Mouse (Mus musculus) hindbrain, embryonic 10.5 days (tissue): Measurements from ENCODE around the gene Tcte2. TPM values are rescaled to one million over a fixed set of nuclear protein-coding genes. Genes with fewer than 3 reads are reported as not detected.
A peak's percentile ranks its signal among the peaks of the same experiment; 100 is the strongest.

Experiments used
- DNase-seq: peaks from one replicate; pipeline ENCODE4 v3.0.0-alpha.2; 2017; ENCODE audit warnings: low spot score
- H3K27ac ChIP-seq: fragments of 300-500 bp; sonication (generic); 2 replicates; pipeline ENCODE4 v1.5.1; 2016; ENCODE audit warnings: mild to moderate bottlenecking, moderate library complexity
- H3K27me3 ChIP-seq: fragments of 300-500 bp; sonication (generic); 2 replicates; pipeline ENCODE4 v1.6.1; 2016; ENCODE audit warnings: mild to moderate bottlenecking; ENCODE audit not compliant: poor library complexity, insufficient read depth, severe bottlenecking
- H3K36me3 ChIP-seq: fragments of 300-500 bp; sonication (generic); 2 replicates; pipeline ENCODE4 v1.6.1; 2016; ENCODE audit warnings: mild to moderate bottlenecking, moderate library complexity
- H3K4me1 ChIP-seq: fragments of 300-500 bp; sonication (generic); replicated peaks from 2 replicates; pipeline ENCODE4 v1.6.1; 2016; ENCODE audit warnings: mild to moderate bottlenecking
- H3K4me3 ChIP-seq: fragments of 300-500 bp; sonication (generic); 2 replicates; pipeline ENCODE4 v1.5.1; 2016; ENCODE audit warnings: mild to moderate bottlenecking, moderate library complexity
- H3K9me3 ChIP-seq: fragments of 300-500 bp; sonication (generic); 2 replicates; pipeline ENCODE4 v1.6.1; 2016; ENCODE audit warnings: mild to moderate bottlenecking, moderate library complexity
- WGBS: fragments of 180-500 bp; shearing (Covaris S2); methylation state at CpG from one replicate; pipeline ENCODE4 v1.1.7; 2016; 5-methylcytosine and 5-hydroxymethylcytosine counted together
- polyA plus RNA-seq: library from polyadenylated mRNA; unstranded; fragments of >200 nt; fragmentation: Nextera tagmentation; extraction: Ambion mirVana; gene quantifications from 2 replicates; pipeline ENCODE4 v1.2.1, GENCODE M21; 2016

Gene Tcte2
- polyA plus RNA-seq, 1 experiment from 2014 or later: 7.5 TPM

GRCm38 (mm10) chr17:13671732-13672131 lies 89.9 kb downstream of the Tcte2 start:
- H3K4me1 ChIP-seq: peaks cover 69% of the 10 kb centered on the region
- no peak overlapping the region for H3K27ac ChIP-seq
- 52% methylated on average over 4 of the region's 4 CpGs for WGBS
- H3K9me3 ChIP-seq: no peaks in the 10 kb centered on the region
- no peak for DNase-seq
- H3K27me3 ChIP-seq: 0 out of 2 replicates have a peak, but pooled peaks cover 6% of the 10 kb centered on the region
- H3K4me3 ChIP-seq: no peak overlapping the region
- no peaks in the 10 kb centered on the region for H3K36me3 ChIP-seq

GRCm38 (mm10) chr17:13670227-13670626 lies 91.4 kb downstream of the Tcte2 start:
- DNase-seq: no peak
- Histone ChIP-seq H3K36me3 (no peaks in the 10 kb centered on the region), H3K27me3 (0 out of 2 replicates have a peak, but pooled peaks cover 6% of the 10 kb centered on the region), H3K9me3 (no peaks in the 10 kb centered on the region), H3K4me1 (peaks cover 67% of the 10 kb centered on the region), H3K27ac (peak overlapping the region; percentile 90), H3K4me3 (no peak overlapping the region)

- DNase-seq: no peak
- peak overlapping the region; percentile 90 for H3K27ac ChIP-seq
- H3K9me3 ChIP-seq: no peaks in the 10 kb centered on the region
- H3K27me3 ChIP-seq: no peaks in the 10 kb centered on the region
- peak overlapping the region; percentile 34; the same call in 1 of the 2 replicates for H3K4me3 ChIP-seq
- H3K4me1 ChIP-seq: peaks cover 62% of the 10 kb centered on the region
- no peaks in the 10 kb centered on the region for H3K36me3 ChIP-seq
- 33% methylated on average over 8 of the region's 8 CpGs for WGBS
Measured at GRCm38 (mm10) chr17:13669206-13669605, 92.4 kb downstream of the Tcte2 start.

GRCm38 (mm10) chr17:13668052-13669015 lies 93.3 kb downstream of the Tcte2 start:
- H3K4me3 ChIP-seq: peak overlapping the region; percentile 34
- no peaks in the 10 kb centered on the region for H3K27me3 ChIP-seq
- WGBS: 8% methylated on average over 16 of the region's 16 CpGs
- no peaks in the 10 kb centered on the region for H3K9me3 ChIP-seq
- peak; percentile 60 for DNase-seq
- peak overlapping the region; percentile 90 for H3K27ac ChIP-seq
- no peaks in the 10 kb centered on the region for H3K36me3 ChIP-seq
- H3K4me1 ChIP-seq: peaks cover 69% of the 10 kb centered on the region

GRCm38 (mm10) chr17:13667006-13667405 lies 94.6 kb downstream of the Tcte2 start:
- Histone ChIP-seq H3K27ac (peak overlapping the region; percentile 90), H3K36me3 (no peaks in the 10 kb centered on the region), H3K27me3 (no peaks in the 10 kb centered on the region), H3K4me3 (no peak overlapping the region), H3K4me1 (peaks cover 80% of the 10 kb centered on the region), H3K9me3 (no peaks in the 10 kb centered on the region)
- no peak for DNase-seq
- WGBS: 38% methylated on average over 3 of the region's 3 CpGs

GRCm38 (mm10) chr17:13665731-13666130 lies 95.9 kb downstream of the Tcte2 start:
- Histone ChIP-seq H3K27ac (no peak overlapping the region), H3K36me3 (no peaks in the 10 kb centered on the region), H3K9me3 (no peaks in the 10 kb centered on the region), H3K4me1 (peaks cover 71% of the 10 kb centered on the region), H3K27me3 (no peaks in the 10 kb centered on the region), H3K4me3 (no peak overlapping the region)
- WGBS: 78% methylated on average over 1 of the region's 1 CpGs
- no peak for DNase-seq

GRCm38 (mm10) chr17:13663386-13664166 lies 98.0 kb downstream of the Tcte2 start:
- H3K4me3 ChIP-seq: no peak overlapping the region
- 65% methylated on average over 13 of the region's 13 CpGs for WGBS
- no peaks in the 10 kb centered on the region for H3K27me3 ChIP-seq
- no peaks in the 10 kb centered on the region for H3K9me3 ChIP-seq
- H3K36me3 ChIP-seq: no peaks in the 10 kb centered on the region
- peak overlapping the region; percentile 50 for H3K27ac ChIP-seq
- peaks cover 66% of the 10 kb centered on the region for H3K4me1 ChIP-seq
- no peak for DNase-seq

Other genes with a start within 250 kb of the Tcte2 start
- 71.0 and 72.2 TPM in 2 replicates for gene Afdn, start 1.3 kb downstream of the Tcte2 start, polyA plus RNA-seq
- not detected in 2 replicates for gene Gm7168, start 186.5 kb upstream of the Tcte2 start, polyA plus RNA-seq
- not detected in 2 replicates for gene Gm7356, start 241.9 kb upstream of the Tcte2 start, polyA plus RNA-seq